Mouse (Mus musculus) gastrocnemius, postnatal 36 days (tissue): ENCODE data around the gene Eif4h. TPM values are rescaled to one million over a fixed set of nuclear protein-coding genes. Genes with fewer than 3 reads are reported as not detected.
A peak's percentile ranks its signal among the peaks of the same experiment; 100 is the strongest.

Experiments
- DNase-seq, 2 experiments: peaks; one replicate each; pipeline ENCODE4 v3.0.0; 2022
- intact Hi-C: fragments of 180-260 bp; cut with DNase I; formaldehyde crosslinking; loops from one replicate; pipeline ENCODE4 v1.15.1; 2025
- long read RNA-seq, 2 experiments: library from polyadenylated mRNA; stranded (forward); transcript quantifications; one replicate each; pipeline ENCODE4 v2.0.0; 2021
- total RNA-seq, 2 experiments: library from RNA; stranded (reverse); gene quantifications; 2 replicates each; pipeline ENCODE4 v1.2.3; 2021

Gene Eif4h
- 10 to 100 TPM; 90.2 to 93.5 TPM for total RNA-seq
- long read RNA-seq, experiment 1, transcript Eif4h-201 (6 exons, 2,367 nt): major isoform, 60 of 94 reads
- long read RNA-seq, experiment 1, transcript Eif4h-205 (7 exons, 2,726 nt): minor isoform, 15 of 94 reads
- long read RNA-seq, experiment 1, partial matches to known transcripts: 5 of 94 reads
- long read RNA-seq, experiment 1, other reads (novel, unspliced or antisense): 14 of 94 reads
- long read RNA-seq, experiment 2, transcript Eif4h-201 (6 exons, 2,367 nt): major isoform, 98 of 152 reads
- long read RNA-seq, experiment 2, transcript Eif4h-205 (7 exons, 2,726 nt): minor isoform, 25 of 152 reads
- long read RNA-seq, experiment 2, partial matches to known transcripts: 28 of 152 reads
- long read RNA-seq, experiment 2, other reads (novel, unspliced or antisense): 1 of 152 reads

DNA sequence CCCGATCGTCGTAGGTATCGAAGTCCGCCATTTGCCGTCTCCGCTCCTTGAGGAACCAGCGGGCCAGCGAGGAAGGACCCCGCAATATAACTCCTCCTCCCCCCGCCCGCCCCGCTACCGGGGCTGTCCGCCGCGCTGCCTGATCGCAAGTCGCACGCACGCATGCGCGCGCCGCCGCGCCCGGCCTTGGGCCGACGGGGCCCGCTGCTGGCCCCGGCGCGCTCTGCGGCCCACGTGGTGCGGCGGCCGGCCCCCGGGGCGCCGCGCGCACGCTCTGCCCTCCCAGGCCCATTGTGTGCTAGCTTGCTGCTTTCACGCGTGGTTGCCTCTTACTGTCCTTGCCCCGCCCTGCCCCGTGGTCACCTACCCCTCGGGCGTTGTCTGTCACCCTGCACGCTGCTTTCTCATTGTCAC is at the start of gene Eif4h:
Gene Eif4h, minus strand, starts transcription at position 222 of the 414 bp plus-strand sequence.
- DNase-seq: peak; percentile 95 to 96
- intact Hi-C loops: no loop called here

DNA sequence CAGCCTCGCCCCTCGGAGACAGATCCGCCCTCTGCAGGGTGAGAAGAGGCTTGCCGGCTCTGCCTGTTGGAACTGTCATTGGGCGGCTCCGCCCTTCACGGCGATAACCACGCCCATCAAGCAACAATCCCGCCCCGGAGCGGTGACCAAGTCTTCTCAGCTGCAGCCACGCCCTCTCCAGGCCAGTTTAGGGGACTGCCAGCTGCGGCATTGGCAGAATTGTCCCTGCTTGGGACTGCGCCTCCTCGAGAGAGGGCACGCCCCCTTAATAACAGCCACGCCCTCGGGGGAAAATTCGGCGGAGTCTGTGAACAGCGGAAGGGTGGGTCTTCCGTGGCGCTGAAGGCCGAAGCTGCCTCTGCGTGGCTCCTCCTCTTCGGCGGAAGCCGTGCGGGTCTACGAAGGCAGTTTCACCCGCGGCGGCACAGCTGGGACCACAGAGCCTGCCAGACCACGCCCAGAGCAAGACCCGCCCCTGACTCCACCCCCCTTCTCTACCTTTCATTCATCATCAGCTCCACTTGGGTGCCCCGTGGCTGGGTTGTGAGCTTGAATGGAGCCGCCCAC is 49.5 kb upstream of the Eif4h start:
- intact Hi-C loops: loop anchor here (5.0 kb wide), 1 partner anchor 46 kb away; no protein-coding TSS in a partner anchor

DNA sequence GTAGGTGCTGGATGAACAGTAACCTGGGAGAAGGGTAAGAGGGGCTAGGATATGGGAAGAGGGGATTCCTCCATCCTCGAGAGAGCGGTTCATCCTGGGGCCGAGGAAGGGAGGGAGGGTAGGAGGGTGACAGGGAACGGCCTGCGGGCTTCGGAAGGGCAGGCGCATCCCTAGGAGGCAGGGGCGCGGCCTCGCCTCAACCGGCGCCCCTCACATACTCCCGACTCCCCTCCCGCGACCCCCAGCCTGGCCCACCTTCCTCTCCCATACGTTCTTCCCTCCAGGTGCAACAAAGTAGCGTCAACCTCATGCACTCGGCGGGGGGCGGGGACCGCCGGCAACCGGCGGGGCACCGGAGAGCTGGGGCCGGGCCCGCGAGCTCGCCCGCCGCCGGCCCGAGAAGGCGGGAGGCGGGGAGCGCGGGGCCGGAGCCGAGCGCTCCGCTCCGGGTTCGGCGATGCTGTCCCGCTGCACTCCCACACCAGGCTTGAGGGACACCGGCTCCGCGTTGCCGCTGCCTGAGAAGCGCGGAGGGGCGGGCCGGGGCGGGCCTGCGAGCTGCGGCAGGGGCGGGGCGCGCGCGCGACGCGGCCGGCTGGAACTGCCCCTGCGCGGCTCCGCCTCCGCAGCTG is 48.9 kb upstream of the Eif4h start, which contains the start of gene Limk1:
Gene Limk1, minus strand, starts transcription at position 513 of the 632 bp plus-strand sequence.
- intact Hi-C loops: loop anchor here (5.0 kb wide), 1 partner anchor 46 kb away; no protein-coding TSS in a partner anchor
- DNase-seq: peak in 1 of 2 experiments; percentile 14

More for the DNA sequence above, 49.5 kb upstream of the Eif4h start:
- DNase-seq: peak; percentile 99

DNA sequence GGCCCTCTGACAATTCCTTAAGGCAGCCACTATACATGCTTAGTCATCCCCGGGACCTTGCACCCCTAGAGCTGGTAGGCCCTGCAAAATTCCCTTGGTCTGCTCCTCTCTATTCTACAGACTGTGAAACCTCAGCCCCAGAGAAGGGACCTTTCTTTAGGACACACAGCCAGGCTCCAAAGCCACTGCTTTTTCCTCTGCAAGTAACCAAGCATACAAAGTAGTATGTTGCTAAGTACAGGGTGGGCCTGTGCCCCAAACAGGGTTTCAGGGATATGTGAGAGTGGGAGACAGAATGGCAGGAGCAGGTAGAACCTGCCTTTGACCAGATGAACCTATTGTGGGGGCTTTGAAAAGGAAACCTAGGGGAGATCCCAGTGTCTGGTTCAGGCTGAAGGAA is 47.9 kb upstream of the Eif4h start:
- intact Hi-C loops: loop anchor here (5.0 kb wide), 1 partner anchor 45 kb away; no protein-coding TSS in a partner anchor
- no peak for DNase-seq

DNA sequence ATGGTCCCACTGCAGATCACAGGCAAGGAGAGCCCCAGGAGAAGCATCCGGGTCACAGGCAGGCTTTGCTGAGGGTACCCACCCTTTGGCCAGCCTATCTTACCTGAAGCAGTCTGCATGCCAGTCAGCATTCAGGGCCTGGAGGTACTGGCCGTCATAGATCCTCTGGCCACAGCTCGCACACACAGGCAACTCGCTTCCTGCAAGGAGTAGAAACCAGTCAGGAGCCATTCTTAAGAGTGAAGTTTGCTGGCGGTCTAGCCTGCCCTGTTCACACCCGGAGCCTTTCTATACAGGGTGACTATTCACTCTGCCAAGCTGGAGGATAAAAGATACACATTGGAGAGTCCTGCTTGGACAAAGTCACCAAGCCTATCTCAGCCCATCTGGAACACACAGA is 47.3 kb upstream of the Eif4h start:
- DNase-seq: no peak
- intact Hi-C loops: loop anchor here (5.0 kb wide), 1 partner anchor 44 kb away; no protein-coding TSS in a partner anchor

DNA sequence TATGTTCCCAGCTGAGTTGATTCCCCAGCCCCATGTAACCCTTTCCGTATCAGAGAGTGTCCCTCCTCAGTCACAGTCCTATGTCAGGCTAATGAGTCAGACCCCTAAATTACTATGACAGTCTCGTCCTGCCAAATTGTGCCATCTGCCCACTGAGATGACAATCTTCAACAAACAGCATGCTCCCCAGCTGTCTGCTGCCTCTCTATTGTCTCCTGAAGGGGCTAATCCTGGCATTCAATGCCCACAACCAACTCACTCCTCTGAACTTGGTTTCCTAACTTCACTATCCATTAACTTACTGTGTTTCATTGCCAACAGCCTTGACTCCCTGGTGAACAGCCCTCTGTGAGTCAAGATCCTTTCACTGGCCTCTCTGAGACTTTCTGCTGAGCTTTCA is 45.1 kb upstream of the Eif4h start:
- no peak for DNase-seq
- intact Hi-C loops: no loop called here

- intact Hi-C loops: no loop called here
- no peak for DNase-seq
Measured at GRCm38 (mm10) chr5:134683813-134684212, 44.5 kb upstream of the Eif4h start.

DNA sequence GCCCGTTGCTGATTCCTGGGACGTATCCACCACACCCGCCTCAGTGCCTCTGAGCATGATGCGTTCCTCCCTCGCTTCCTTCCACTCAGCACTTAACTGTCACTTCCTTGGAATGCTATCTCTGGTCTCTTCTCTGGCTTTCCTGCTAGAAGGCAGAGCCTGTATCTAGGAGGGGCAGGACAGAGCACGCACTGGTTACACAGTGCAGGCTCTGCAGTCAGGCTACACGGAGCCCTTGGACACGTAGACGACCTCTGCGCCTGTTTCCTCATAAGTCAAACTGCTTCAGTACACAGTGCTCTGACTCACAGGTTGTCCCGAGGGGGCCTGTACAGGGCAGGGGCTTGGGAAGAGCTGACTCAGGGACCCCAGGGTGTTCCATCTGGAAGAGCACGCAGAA is 40.9 kb upstream of the Eif4h start:
- intact Hi-C loops: no loop called here
- no peak for DNase-seq

DNA sequence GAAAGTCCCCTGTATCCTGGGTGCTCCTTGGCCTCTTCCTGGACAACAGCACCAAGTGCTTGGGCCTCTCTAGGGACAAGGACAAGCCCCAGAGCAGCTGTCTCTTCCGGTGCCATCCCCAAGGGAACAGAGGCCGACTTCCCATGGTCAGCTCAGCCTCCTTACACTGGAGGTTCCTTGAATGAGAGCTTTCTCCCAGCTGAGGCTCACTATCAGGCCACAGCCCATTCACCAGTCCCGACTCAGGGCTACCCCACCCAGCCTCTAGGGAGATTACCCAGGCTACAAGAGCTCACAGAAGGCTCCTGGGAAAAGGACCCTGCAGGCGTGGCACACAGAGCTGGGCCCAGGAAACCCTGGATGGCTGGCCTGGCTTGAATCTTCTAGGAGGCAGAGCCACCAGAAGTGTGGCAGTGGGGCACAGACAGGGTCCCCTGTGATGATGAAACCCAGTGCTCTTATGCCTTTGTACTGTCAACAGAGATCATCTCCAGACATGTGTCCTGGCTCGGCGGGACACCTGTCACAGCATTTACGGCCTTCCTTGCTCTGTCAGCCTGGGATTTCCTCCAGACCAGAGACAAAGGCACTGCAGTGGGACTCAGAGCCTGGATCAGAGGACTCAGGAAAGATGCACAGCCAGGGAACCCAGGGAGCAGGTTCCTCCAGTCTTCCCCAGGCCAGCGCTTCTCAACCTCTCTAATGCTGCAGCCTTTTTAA is 39.7 kb upstream of the Eif4h start:
- intact Hi-C loops: no loop called here
- DNase-seq: no peak

DNA sequence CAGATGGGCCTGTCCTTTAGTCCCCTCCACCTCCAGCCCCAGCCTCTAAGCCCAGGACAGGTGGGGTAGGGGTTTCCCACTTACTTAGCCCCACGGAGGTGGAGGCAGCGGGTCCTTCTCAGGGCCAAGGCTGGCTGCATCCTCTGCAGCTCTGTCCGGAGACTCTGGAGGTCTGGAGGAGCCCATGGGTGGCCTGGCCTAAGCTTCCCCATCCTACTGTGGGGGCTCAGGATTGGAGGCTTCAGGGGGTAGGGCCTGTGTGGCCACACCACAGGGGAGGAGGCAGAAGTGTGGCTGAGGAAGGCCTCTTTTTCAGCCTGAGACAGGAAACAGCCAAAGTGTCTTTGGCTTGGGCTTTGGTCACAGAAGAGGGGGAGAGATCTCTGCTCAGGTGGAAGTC is 38.7 kb upstream of the Eif4h start:
- intact Hi-C loops: no loop called here
- peak; percentile 34 to 50 for DNase-seq

- intact Hi-C loops: no loop called here
- DNase-seq: no peak
Measured at GRCm38 (mm10) chr5:134677491-134677890, 38.2 kb upstream of the Eif4h start.

DNA sequence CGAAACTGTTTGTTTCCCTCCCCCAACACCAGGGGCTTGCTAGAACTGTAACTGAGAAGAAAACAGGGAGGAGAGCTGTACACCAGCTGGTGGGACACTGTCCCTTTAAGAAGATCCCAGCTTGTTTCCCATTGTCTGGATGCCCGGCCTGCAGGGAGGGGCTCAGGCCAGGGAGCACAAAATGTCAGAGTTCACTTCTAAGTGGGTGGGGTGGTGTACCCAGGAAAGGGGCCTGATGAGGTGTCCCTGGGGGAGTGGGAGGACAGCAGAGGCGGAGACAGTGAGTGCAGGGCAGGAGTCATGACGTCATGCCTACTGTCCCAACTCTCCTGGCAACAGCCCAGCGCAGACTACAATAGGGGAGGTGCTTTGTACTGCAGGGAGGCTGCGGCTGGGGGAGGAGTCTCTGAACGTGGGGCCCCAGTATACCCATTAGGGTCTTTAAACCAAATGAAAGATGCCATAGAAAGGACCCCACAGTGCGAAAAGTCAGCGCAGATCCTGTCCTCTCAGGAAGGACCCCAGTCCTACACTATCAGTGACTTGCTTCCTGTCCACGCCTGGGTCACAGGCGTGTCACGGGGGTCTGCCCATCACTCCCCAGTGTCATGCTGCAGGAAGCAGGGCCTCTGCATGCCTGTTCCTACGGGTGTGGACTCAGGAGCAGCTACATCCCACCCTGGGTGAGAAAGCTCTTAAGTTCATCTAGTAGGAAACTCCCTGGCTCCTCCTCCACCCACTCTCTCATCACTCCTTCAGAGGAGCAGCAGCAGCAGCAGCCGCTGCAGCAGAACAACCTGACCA is 36.9 kb upstream of the Eif4h start:
- intact Hi-C loops: no loop called here
- DNase-seq: peak; percentile 75 to 79

DNA sequence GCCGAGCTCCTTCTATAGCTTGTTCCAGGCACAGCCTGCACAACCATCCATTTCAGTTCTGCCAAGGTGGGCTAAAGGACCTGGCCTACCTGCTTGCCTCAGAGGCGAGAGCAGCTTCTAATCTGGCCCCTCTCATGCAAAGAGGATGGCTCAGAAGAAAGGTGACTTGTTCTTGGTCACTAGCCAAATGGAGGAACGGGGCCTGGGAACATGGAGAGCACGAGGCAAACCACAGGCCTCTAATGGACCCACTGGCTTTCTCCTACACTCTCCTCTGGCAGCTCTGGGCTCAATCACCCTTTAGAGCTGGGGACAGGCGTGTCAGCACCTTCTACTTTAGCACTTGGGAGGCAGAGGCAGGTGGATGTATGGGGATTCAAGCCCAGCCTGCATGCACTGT is 35.7 kb upstream of the Eif4h start:
- intact Hi-C loops: no loop called here
- DNase-seq: no peak

DNA sequence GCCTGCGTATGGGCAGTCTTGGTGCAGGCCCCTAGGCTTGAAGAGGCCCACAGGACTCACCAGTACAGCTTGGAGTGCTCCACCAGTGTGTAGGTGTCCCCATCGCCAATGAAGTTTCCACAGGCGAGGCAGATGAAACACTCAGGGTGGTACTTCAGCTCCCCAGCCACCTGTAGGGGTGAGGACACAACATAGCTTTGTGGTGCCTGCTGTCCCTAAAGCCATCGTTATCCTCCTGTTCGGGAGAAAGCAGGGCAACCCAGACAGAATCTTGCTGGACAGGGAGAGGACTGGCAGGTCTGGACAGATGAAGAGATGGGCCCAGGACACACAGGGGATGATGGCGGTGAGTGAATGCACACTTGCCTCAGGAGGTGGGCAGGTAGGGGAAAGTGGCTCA is 33.3 kb upstream of the Eif4h start:
- DNase-seq: no peak
- intact Hi-C loops: no loop called here

DNA sequence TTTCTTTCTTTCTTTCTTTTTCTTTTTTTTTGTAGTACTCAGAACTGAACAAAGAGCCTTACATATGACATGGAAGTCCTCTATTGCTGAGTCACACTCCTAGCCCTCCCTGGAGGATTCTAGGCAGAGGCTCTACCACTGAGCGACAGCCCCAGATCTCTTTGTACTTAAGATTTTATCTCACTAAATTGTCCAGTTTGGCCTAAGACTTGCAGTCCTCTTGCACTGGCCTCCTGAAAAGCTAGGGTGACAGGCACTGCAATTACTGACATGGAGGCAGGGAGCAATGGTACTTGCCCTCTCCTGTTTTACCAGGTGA is 32.9 kb upstream of the Eif4h start:
- no peak for DNase-seq
- intact Hi-C loops: no loop called here

GRCm38 (mm10) chr5:134671335-134672197 is 32.3 kb upstream of the Eif4h start:
- intact Hi-C loops: no loop called here
- no peak for DNase-seq

DNA sequence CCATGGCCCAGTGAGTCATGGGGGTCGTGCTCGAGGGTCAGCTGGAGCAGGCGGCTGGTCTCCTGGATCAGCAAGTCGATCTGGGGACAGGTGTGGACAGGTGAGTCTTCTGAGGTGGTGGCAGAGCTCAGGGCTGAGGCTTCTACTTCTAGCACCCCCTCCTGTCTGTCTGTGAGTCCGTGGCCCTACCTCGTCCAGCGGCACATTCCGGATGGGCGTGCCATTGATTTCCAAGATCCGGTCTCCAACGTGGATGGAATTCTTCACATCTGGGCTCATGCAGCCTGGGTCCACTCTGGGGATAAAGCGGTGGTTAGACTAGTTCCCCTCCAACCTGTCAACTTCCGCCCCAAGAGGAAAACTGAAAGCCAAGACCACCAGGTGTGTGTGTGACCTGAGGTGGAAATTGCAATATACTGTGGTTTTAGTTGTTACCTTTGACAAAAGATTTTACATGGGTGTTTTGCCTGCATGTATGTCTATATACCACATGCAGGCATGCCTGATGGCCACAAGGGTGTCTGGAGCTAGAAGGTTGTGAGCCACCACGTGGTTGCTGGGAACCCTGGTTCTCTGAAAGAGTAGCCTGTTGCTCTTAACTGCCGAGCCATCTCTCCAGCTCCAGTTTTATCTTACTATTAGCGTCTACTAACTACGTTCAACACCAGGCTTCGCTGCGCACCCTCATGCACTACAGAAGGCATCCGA is 29.9 kb upstream of the Eif4h start:
- DNase-seq: no peak
- intact Hi-C loops: no loop called here

GRCm38 (mm10) chr5:134668495-134668894 is 29.2 kb upstream of the Eif4h start:
- intact Hi-C loops: no loop called here
- DNase-seq: no peak
